Mouse (Mus musculus): Measurements from ENCODE around the gene Ccl17. TPM values are rescaled to one million over a fixed set of nuclear protein-coding genes. Genes with fewer than 3 reads are reported as not detected.

Gene Ccl17
- total RNA-seq, 2 experiments from 2014 or later, result 1.5 TPM; not detected in 1

Other genes starting within 250 kb of the Ccl17 start
- gene Rspry1, start 208.5 kb upstream of the Ccl17 start, total RNA-seq (2015), result 39.4 and 41.1 TPM in 2 replicates
- gene Rspry1, start 208.5 kb upstream of the Ccl17 start, total RNA-seq (2017), result 31.6 and 35.4 TPM in 2 replicates
- gene Fam192a, start 208.5 kb upstream of the Ccl17 start, total RNA-seq (2015), result 35.3 and 40.4 TPM in 2 replicates
- gene Fam192a, start 208.5 kb upstream of the Ccl17 start, total RNA-seq (2017), result 102 and 135 TPM in 2 replicates
- 21.1 and 26.4 TPM in 2 replicates for gene Arl2bp, start 143.9 kb upstream of the Ccl17 start, total RNA-seq (2015)
- 73.3 and 75.1 TPM in 2 replicates for gene Arl2bp, start 143.9 kb upstream of the Ccl17 start, total RNA-seq (2017)
- gene Pllp, start 114.2 kb upstream of the Ccl17 start, total RNA-seq (2015), result not detected in 2 replicates
- not detected in 2 replicates for gene Pllp, start 114.2 kb upstream of the Ccl17 start, total RNA-seq (2017)
- not detected in 2 replicates for gene Ccl22, start 64.9 kb upstream of the Ccl17 start, total RNA-seq (2015)
- gene Ccl22, start 64.9 kb upstream of the Ccl17 start, total RNA-seq (2017), result not detected in 2 replicates
- gene Cx3cl1, start 38.4 kb upstream of the Ccl17 start, total RNA-seq (2015), result 0.57 TPM in 1 of 2 replicates, not detected in the other
- not detected in 2 replicates for gene Cx3cl1, start 38.4 kb upstream of the Ccl17 start, total RNA-seq (2017)
- gene Coq9, start 27.9 kb downstream of the Ccl17 start, total RNA-seq (2015), result 30.4 and 36.1 TPM in 2 replicates
- gene Coq9, start 27.9 kb downstream of the Ccl17 start, total RNA-seq (2017), result 54.2 and 57.8 TPM in 2 replicates
- gene Ciapin1, start 27.9 kb downstream of the Ccl17 start, total RNA-seq (2015), result 29.3 and 34.5 TPM in 2 replicates
- 49.1 and 58.0 TPM in 2 replicates for gene Ciapin1, start 27.9 kb downstream of the Ccl17 start, total RNA-seq (2017)
- 64.3 and 66.4 TPM in 2 replicates for gene Polr2c, start 47.0 kb downstream of the Ccl17 start, total RNA-seq (2015)
- gene Polr2c, start 47.0 kb downstream of the Ccl17 start, total RNA-seq (2017), result 55.2 and 65.0 TPM in 2 replicates
- gene Dok4, start 65.9 kb downstream of the Ccl17 start, total RNA-seq (2015), result 0.49 TPM in 1 of 2 replicates, not detected in the other
- 0.14 and 0.37 TPM in 2 replicates for gene Dok4, start 65.9 kb downstream of the Ccl17 start, total RNA-seq (2017)
- 0.25 and 0.32 TPM in 2 replicates for gene Ccdc102a, start 107.6 kb downstream of the Ccl17 start, total RNA-seq (2015)
- 1.2 and 1.3 TPM in 2 replicates for gene Ccdc102a, start 107.6 kb downstream of the Ccl17 start, total RNA-seq (2017)
- gene Adgrg5, start 113.2 kb downstream of the Ccl17 start, total RNA-seq (2015), result 0.17 TPM in 1 of 2 replicates, not detected in the other
- gene Adgrg5, start 113.2 kb downstream of the Ccl17 start, total RNA-seq (2017), result not detected in 2 replicates
- gene Adgrg1, start 164.3 kb downstream of the Ccl17 start, total RNA-seq (2015), result 88.4 and 140 TPM in 2 replicates
- gene Adgrg1, start 164.3 kb downstream of the Ccl17 start, total RNA-seq (2017), result 48.8 and 85.6 TPM in 2 replicates
- gene Adgrg3, start 207.2 kb downstream of the Ccl17 start, total RNA-seq (2015), result 106 and 111 TPM in 2 replicates
- gene Adgrg3, start 207.2 kb downstream of the Ccl17 start, total RNA-seq (2017), result 178 and 215 TPM in 2 replicates
- 1.2 and 1.8 TPM in 2 replicates for gene Drc7, start 244.7 kb downstream of the Ccl17 start, total RNA-seq (2015)
- gene Drc7, start 244.7 kb downstream of the Ccl17 start, total RNA-seq (2017), result 3.8 and 7.1 TPM in 2 replicates